Mouse (Mus musculus) midbrain, embryonic 12.5 days (tissue): ENCODE data around the gene Rbfox1. TPM values are rescaled to one million over a fixed set of nuclear protein-coding genes. Genes with fewer than 3 reads are reported as not detected.

Source experiments
- ATAC-seq: fragments of 200-750 bp; cut with Nextera tagmentation; 2 replicates; pipeline ENCODE4 v1.8.0; 2017; ENCODE audit warnings: low read depth, moderate TSS enrichment, moderate library complexity; ENCODE audit not compliant: low FRiP score
- H3K27ac ChIP-seq: fragments of 300-500 bp; sonication (generic); replicated peaks from 2 replicates; pipeline ENCODE4 v1.5.1; 2016; ENCODE audit warnings: mild to moderate bottlenecking
- H3K27me3 ChIP-seq: fragments of 300-500 bp; sonication (generic); 2 replicates; pipeline ENCODE4 v1.6.1; 2016; ENCODE audit warnings: mild to moderate bottlenecking
- H3K36me3 ChIP-seq: fragments of 300-500 bp; sonication (generic); 2 replicates; pipeline ENCODE4 v1.6.1; 2016
- H3K4me1 ChIP-seq: fragments of 300-500 bp; sonication (generic); 2 replicates; pipeline ENCODE4 v1.6.1; 2016
- H3K4me2 ChIP-seq: fragments of 300-500 bp; sonication (generic); replicated peaks from 2 replicates; pipeline ENCODE4 v1.6.1; 2016; ENCODE audit warnings: mild to moderate bottlenecking, moderate library complexity
- H3K4me3 ChIP-seq: fragments of 300-500 bp; sonication (generic); 2 replicates; pipeline ENCODE4 v1.5.1; 2016; ENCODE audit warnings: mild to moderate bottlenecking
- H3K9ac ChIP-seq: fragments of 300-500 bp; sonication (generic); replicated peaks from 2 replicates; pipeline ENCODE4 v1.6.1; 2016; ENCODE audit warnings: mild to moderate bottlenecking, moderate library complexity
- H3K9me3 ChIP-seq: fragments of 300-500 bp; sonication (generic); 2 replicates; pipeline ENCODE4 v1.6.1; 2016; ENCODE audit warnings: mild to moderate bottlenecking
- WGBS: fragments of 180-500 bp; shearing (Covaris S2); methylation state at CpG from one replicate; pipeline ENCODE4 v1.1.7; 2016; 5-methylcytosine and 5-hydroxymethylcytosine counted together
- polyA plus RNA-seq: library from polyadenylated mRNA; unstranded; fragments of >200 nt; fragmentation: Nextera tagmentation; extraction: Ambion mirVana; gene quantifications from 2 replicates; pipeline ENCODE4 v1.2.1, GENCODE M21; 2016

Rbfox1 gene
- polyA plus RNA-seq, 1 experiment from 2014 or later: 32.9 TPM

- 88% methylated on average over 5 of the region's 5 CpGs for WGBS
- no peaks in the 10 kb centered on the region for H3K36me3 ChIP-seq
- no peak overlapping the region for H3K4me3 ChIP-seq
- H3K9ac ChIP-seq: no peak overlapping the region
- no peak overlapping the region for H3K4me2 ChIP-seq
- no peaks in the 10 kb centered on the region for H3K9me3 ChIP-seq
- peaks cover 7% of the 10 kb centered on the region; the same call in 1 of the 2 replicates for H3K4me1 ChIP-seq
- no peaks in the 10 kb centered on the region for H3K27me3 ChIP-seq
- H3K27ac ChIP-seq: no peak overlapping the region
- no peak for ATAC-seq
Measured at GRCm38 (mm10) chr16:5910742-5911141, 25.6 kb downstream of the Rbfox1 start.

- H3K4me1 ChIP-seq: peaks cover 7% of the 10 kb centered on the region; the same call in 1 of the 2 replicates
- no peak overlapping the region for H3K4me2 ChIP-seq
- H3K27me3 ChIP-seq: no peaks in the 10 kb centered on the region
- no peak overlapping the region for H3K9ac ChIP-seq
- H3K4me3 ChIP-seq: no peak overlapping the region
- no peak for ATAC-seq
- H3K36me3 ChIP-seq: no peaks in the 10 kb centered on the region
- 38% methylated on average over 2 of the region's 2 CpGs for WGBS
- H3K27ac ChIP-seq: 0 out of 2 replicates have a peak overlapping the region, but pooled peaks have one; percentile 42
- H3K9me3 ChIP-seq: no peaks in the 10 kb centered on the region
Measured at GRCm38 (mm10) chr16:5911880-5912327, 26.7 kb downstream of the Rbfox1 start.

GRCm38 (mm10) chr16:5917937-5918336, 32.8 kb downstream of the Rbfox1 start:
- H3K36me3 ChIP-seq: no peaks in the 10 kb centered on the region
- H3K27ac ChIP-seq: no peak overlapping the region
- H3K9me3 ChIP-seq: no peaks in the 10 kb centered on the region
- no peaks in the 10 kb centered on the region for H3K27me3 ChIP-seq
- no peak overlapping the region for H3K4me2 ChIP-seq
- ATAC-seq: no peak
- no peak overlapping the region for H3K4me3 ChIP-seq
- H3K4me1 ChIP-seq: no peaks in the 10 kb centered on the region
- H3K9ac ChIP-seq: no peak overlapping the region

GRCm38 (mm10) chr16:5926986-5927385, 41.8 kb downstream of the Rbfox1 start:
- Histone ChIP-seq H3K36me3 (no peaks in the 10 kb centered on the region), H3K4me3 (no peak overlapping the region), H3K4me1 (peaks cover 8% of the 10 kb centered on the region; the same call in 1 of the 2 replicates), H3K27ac (no peak overlapping the region), H3K9me3 (no peaks in the 10 kb centered on the region), H3K27me3 (no peaks in the 10 kb centered on the region), H3K4me2 (no peak overlapping the region), H3K9ac (no peak overlapping the region)
- no peak for ATAC-seq
- whole genome bisulfite sequencing: 10% methylated on average over 1 of the region's 1 CpGs

- Histone ChIP-seq H3K27me3 (no peaks in the 10 kb centered on the region), H3K4me2 (no peak overlapping the region), H3K36me3 (no peaks in the 10 kb centered on the region), H3K9ac (no peak overlapping the region), H3K4me3 (no peak overlapping the region), H3K4me1 (peaks cover 7% of the 10 kb centered on the region; the same call in 1 of the 2 replicates), H3K27ac (no peak overlapping the region), H3K9me3 (no peaks in the 10 kb centered on the region)
- no peak; the same call in 1 of the 2 replicates for ATAC-seq
- 27% methylated on average over 7 of the region's 7 CpGs for WGBS
Measured at GRCm38 (mm10) chr16:5931680-5932079, 46.5 kb downstream of the Rbfox1 start.

- no peaks in the 10 kb centered on the region for H3K4me1 ChIP-seq
- H3K4me2 ChIP-seq: no peak overlapping the region
- ATAC-seq: no peak
- no peaks in the 10 kb centered on the region for H3K36me3 ChIP-seq
- H3K27me3 ChIP-seq: no peaks in the 10 kb centered on the region
- H3K9me3 ChIP-seq: no peaks in the 10 kb centered on the region
- H3K4me3 ChIP-seq: no peak overlapping the region
- 64% methylated on average over 4 of the region's 4 CpGs for WGBS
- H3K9ac ChIP-seq: no peak overlapping the region
- H3K27ac ChIP-seq: no peak overlapping the region
Measured at GRCm38 (mm10) chr16:5940016-5940415, 54.9 kb downstream of the Rbfox1 start.

GRCm38 (mm10) chr16:5945682-5946081, 60.5 kb downstream of the Rbfox1 start:
- Histone ChIP-seq H3K27me3 (no peaks in the 10 kb centered on the region), H3K4me2 (no peak overlapping the region), H3K4me3 (no peak overlapping the region), H3K27ac (no peak overlapping the region), H3K4me1 (no peaks in the 10 kb centered on the region), H3K36me3 (no peaks in the 10 kb centered on the region), H3K9ac (no peak overlapping the region), H3K9me3 (no peaks in the 10 kb centered on the region)
- WGBS: 71% methylated on average over 1 of the region's 1 CpGs
- ATAC-seq: no peak

- no peaks in the 10 kb centered on the region for H3K36me3 ChIP-seq
- H3K27me3 ChIP-seq: no peaks in the 10 kb centered on the region
- no peaks in the 10 kb centered on the region for H3K4me1 ChIP-seq
- no peak overlapping the region for H3K27ac ChIP-seq
- no peaks in the 10 kb centered on the region for H3K9me3 ChIP-seq
- no peak overlapping the region for H3K4me3 ChIP-seq
- no peak overlapping the region for H3K9ac ChIP-seq
- 79% methylated on average over 3 of the region's 3 CpGs for WGBS
- ATAC-seq: no peak
- no peak overlapping the region for H3K4me2 ChIP-seq
Measured at GRCm38 (mm10) chr16:5953106-5953505, 68.0 kb downstream of the Rbfox1 start.

GRCm38 (mm10) chr16:5957418-5957817, 72.3 kb downstream of the Rbfox1 start:
- Histone ChIP-seq H3K9me3 (no peaks in the 10 kb centered on the region), H3K9ac (no peak overlapping the region), H3K4me1 (no peaks in the 10 kb centered on the region), H3K36me3 (no peaks in the 10 kb centered on the region), H3K4me2 (no peak overlapping the region), H3K27me3 (no peaks in the 10 kb centered on the region), H3K4me3 (no peak overlapping the region), H3K27ac (no peak overlapping the region)
- no peak for ATAC-seq
- 84% methylated on average over 4 of the region's 4 CpGs for WGBS

GRCm38 (mm10) chr16:5961786-5962185, 76.6 kb downstream of the Rbfox1 start:
- no peak for ATAC-seq
- Histone ChIP-seq H3K4me1 (no peaks in the 10 kb centered on the region), H3K4me2 (no peak overlapping the region), H3K27me3 (no peaks in the 10 kb centered on the region), H3K9me3 (no peaks in the 10 kb centered on the region), H3K4me3 (no peak overlapping the region), H3K36me3 (no peaks in the 10 kb centered on the region), H3K27ac (no peak overlapping the region), H3K9ac (no peak overlapping the region)
- WGBS: 82% methylated on average over 3 of the region's 3 CpGs

GRCm38 (mm10) chr16:5974172-5974571, 89.0 kb downstream of the Rbfox1 start:
- Histone ChIP-seq H3K9me3 (no peaks in the 10 kb centered on the region), H3K4me3 (no peak overlapping the region), H3K4me1 (no peaks in the 10 kb centered on the region), H3K9ac (no peak overlapping the region), H3K4me2 (no peak overlapping the region), H3K36me3 (no peaks in the 10 kb centered on the region), H3K27ac (no peak overlapping the region), H3K27me3 (no peaks in the 10 kb centered on the region)
- WGBS: 81% methylated on average over 2 of the region's 2 CpGs
- ATAC-seq: no peak

- Histone ChIP-seq H3K4me1 (peaks cover 18% of the 10 kb centered on the region), H3K27ac (no peak overlapping the region), H3K9me3 (no peaks in the 10 kb centered on the region), H3K27me3 (peaks cover 12% of the 10 kb centered on the region; the same call in 1 of the 2 replicates), H3K4me2 (no peak overlapping the region; the same call in 1 of the 2 replicates), H3K4me3 (no peak overlapping the region), H3K9ac (no peak overlapping the region), H3K36me3 (no peaks in the 10 kb centered on the region)
- ATAC-seq: peak; percentile 52
- 34% methylated on average over 10 of the region's 10 CpGs for WGBS
Measured at GRCm38 (mm10) chr16:5992045-5993011, 107.2 kb downstream of the Rbfox1 start.
